Mouse (Mus musculus) urinary bladder, postnatal 14 days (tissue): ENCODE results near the gene Gpkow.
A peak's percentile ranks its signal among the peaks of the same experiment; 100 is the strongest.
"Not testable (repeated sequence)": the region's sequence is repeated elsewhere in the genome, so short reads cannot be mapped to it uniquely, and the experiment has no call there.

Experiments used
- DNase-seq: peaks from one replicate; pipeline ENCODE4 v3.0.0; 2021; ENCODE audit warnings: low spot score

Gpkow gene

DNA sequence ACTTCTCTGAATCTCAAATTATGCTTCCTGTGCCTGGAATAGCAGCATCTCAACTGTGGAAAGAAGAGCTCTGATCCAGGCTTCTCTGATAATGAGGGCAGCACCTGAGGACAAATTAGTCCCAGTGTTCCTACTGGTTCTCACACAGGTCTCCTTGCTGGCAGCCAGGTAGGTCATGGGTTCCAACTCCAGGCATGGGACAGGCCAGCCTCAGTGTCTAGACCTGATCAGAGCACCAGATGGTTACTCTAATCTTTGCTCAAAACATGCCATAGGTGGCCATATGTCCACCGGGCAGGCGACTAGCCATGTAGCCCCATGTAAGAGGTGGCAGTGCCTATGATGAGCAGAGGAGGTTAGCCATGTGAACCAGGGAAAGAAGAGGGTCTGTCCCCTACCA is 8.6 kb upstream of the Gpkow start:
- no peak for DNase-seq

GRCm38 (mm10) chrX:7690486-7690885 is 6.4 kb upstream of the Gpkow start:
- DNase-seq = no peak

DNA sequence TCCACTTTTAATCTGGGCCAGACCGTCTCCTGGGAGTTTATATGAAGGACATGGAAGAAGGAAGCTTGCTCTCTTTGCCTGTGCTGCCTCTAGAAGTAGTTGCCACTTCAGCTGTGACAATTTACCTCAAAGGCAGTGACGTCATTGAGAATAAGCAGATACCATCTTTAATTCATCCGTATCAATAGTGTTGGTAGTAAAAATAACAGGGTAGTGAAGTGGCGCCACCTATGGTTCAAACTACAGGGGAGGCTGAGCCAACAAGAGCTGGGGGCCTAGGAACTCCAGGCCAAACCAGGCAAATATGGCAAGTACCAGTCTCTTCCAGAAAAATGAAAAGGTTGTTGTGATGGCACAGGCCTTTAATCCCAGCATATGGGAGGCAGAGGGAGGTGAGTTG is 4.1 kb upstream of the Gpkow start:
- DNase-seq = no peak

- no peak for DNase-seq
Measured at GRCm38 (mm10) chrX:7696520-7696919, 411 bp upstream of the Gpkow start.

DNA sequence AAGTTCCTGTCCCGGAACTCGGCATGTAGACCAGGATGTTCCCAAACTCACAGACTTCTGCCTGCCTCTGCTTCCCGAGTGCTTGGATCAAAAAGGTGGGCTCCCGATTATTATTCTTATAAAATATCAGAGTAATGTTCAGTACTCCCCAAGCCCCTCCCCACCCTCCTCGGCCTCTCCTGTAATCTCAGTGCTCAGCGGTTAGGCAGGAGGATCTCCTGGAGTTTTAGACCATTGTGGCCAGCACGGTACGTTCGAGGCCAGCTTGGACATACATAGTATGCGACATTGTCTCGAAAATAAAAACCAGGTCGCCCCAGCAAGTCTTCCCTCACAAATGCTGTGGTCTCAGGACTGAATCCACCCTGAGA is 16.8 kb downstream of the Gpkow start:
- DNase-seq = not testable (repeated sequence)

DNA sequence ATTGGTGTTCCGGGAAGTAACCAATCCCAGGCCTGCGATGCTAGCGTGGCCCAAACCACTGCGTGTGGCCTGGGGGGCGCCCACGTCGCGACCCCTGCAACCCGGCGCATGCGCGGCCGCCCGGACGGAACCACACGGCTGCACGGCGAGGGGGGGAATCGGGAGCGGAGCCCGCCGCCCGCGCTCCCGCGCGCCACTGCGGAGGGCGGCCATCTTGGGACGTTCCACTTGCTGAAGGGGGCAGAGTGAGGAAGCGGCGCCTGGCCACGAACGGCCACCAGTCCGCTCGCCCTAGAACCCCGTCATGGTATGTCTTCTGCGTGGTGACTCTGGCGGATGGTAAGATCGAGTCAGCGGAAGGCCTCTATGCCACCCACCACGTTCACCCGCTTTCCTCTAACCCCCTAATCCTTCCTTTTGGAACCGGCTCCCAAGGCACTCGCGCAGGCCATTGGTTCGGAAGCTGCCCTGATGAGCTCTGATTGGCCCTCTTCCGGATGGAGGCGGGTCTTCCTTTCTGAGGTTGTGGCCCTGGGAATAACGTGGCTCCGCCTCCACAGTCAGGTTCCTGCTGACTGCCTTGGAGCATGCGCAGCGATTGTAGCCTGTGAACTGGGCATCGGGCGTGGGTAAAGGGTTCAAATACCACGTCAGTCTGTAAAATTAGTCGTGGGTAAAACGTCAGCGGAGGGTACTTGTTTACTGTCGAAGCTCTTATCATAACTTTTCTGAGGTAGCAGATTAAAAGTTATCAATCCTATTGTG is 17.4 kb downstream of the Gpkow start, which contains the start of gene Wdr45:
Gene Wdr45, plus strand, starts transcription at position 199 of the 765 bp plus-strand sequence.
- peak; percentile 92 for DNase-seq

DNA sequence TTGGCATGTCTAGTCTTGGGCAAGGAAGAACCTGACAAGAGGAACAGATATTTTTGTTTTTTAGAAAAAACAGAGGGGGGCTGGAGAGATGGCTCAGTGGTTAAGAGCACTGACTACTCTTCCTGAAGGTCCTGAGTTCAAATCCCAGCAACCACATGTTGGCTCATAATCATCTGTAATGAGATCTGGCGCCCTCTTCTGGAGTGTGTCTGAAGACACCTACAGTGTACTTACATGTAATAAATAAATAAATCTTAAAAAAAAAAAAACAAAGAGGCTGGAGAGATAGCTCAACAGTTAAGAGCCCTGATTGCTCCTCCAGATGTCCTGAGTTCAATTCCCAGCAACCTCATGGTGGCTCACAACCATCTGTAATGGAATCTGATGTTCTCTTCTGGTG is 19.1 kb downstream of the Gpkow start:
- DNase-seq = not testable (repeated sequence)

GRCm38 (mm10) chrX:7721514-7722281 is 24.8 kb downstream of the Gpkow start, which contains the start of gene Gm45208:
Gm45208 (plus strand) TSS chrX:7722245.
- peak; percentile 68 for DNase-seq

DNA sequence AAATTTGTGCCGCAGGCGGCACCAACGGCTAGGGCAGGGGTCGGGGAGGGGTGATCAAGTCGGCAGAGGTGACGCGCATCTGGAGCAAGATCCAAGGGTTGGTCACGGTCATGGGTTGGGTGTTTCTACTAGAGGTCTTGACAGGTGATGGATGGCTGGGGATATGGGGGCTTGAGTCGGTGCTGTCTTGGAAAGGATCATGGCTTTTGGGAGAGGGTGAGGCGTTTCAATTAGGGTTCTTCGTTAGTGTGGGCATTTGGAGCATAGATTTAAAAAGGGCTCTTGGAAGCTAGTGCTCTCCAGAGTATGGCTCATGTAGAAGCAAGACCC is 25.3 kb downstream of the Gpkow start:
- DNase-seq = no peak

DNA sequence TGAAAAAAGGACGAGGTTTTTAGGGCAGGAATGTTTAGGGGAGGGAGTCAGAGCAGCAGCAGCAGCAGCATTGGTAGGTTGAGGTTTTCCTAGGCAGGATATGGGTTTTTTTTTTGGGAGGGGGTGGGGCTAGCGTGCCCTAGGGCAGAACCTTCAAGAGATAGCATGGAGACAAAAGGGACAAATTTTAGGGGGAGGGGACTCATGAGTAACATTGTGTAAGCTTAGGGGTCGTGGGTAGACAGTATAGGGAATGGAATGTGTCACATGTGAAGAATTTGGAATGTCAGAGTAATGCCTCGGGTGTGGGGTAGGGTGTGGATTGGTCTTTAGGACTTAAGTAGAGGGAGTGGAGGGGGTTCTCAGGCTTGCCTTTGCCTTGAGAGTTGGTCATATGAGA is 25.8 kb downstream of the Gpkow start:
- no peak for DNase-seq

DNA sequence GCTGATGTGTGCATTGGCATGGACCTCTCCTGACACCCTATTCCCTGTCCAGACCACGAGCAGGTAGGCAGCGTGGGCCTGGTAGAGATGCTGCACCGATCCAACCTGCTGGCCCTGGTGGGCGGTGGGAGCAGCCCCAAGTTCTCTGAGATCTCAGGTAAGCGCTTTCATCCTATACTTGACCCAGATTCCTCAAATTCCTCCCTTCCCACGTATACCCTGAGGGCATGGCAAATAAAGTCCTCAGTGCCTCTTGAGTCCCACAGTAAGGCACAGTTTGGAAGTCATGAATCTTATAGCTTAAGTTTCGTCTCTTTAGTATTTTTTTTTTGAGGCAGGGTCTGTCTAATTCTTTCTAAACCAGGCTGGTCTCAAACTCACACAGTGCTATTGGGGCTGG is 27.2 kb downstream of the Gpkow start:
- no peak for DNase-seq

GRCm38 (mm10) chrX:7725841-7726240 is 28.9 kb downstream of the Gpkow start:
- no peak for DNase-seq

DNA sequence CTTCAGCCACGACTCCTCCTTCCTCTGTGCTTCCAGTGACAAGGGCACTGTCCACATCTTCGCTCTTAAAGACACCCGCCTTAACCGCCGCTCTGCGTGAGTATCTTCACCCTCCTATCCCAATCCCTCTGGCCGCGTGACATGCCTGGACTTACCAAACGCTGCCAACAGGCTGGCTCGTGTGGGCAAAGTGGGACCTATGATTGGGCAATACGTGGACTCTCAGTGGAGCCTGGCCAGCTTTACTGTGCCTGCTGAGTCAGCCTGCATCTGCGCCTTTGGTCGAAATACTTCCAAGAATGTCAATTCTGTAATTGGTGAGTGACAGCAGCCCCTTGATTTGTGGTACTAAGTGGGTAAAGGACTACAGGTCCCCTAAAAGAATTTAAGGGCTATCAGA is 30.2 kb downstream of the Gpkow start:
- no peak for DNase-seq

DNA sequence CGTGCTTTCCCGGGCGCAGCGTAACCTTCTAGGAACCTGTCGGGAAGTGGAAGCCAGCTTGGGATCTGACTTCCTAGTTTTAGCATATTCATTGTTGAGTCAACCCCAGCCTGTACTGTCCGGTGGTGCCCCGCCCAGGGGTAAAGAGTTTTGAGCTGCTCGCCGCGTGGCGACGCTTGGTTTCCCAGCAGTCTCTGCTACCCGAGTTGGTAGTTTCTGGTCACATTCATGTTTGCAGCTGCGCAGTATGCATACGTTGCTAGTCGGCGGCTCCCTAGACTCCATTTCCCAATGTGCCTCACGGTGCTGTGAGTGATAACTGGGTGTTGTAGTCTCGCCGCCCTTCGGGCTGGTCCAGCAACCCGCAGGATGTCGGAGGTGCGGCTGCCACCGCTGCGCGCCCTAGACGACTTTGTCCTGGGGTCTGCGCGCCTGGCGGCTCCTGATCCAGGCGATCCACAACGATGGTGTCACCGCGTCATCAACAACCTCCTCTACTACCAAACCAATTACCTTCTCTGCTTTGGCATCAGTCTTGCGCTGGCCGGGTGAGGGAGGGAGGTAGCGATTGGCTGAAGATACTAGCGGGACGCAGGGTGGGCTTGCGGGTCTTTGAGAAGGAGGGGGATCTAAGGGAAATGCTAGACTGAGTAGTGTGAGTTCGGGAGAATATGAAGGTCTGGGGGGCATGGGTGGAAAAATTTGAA is 31.4 kb downstream of the Gpkow start, which contains the start of gene Praf2:
Gene Praf2, plus strand, starts transcription at position 225 of the 707 bp plus-strand sequence.
- peak; percentile 81 for DNase-seq

- DNase-seq = no peak
Measured at GRCm38 (mm10) chrX:7728922-7729265, 32.0 kb downstream of the Gpkow start.

DNA sequence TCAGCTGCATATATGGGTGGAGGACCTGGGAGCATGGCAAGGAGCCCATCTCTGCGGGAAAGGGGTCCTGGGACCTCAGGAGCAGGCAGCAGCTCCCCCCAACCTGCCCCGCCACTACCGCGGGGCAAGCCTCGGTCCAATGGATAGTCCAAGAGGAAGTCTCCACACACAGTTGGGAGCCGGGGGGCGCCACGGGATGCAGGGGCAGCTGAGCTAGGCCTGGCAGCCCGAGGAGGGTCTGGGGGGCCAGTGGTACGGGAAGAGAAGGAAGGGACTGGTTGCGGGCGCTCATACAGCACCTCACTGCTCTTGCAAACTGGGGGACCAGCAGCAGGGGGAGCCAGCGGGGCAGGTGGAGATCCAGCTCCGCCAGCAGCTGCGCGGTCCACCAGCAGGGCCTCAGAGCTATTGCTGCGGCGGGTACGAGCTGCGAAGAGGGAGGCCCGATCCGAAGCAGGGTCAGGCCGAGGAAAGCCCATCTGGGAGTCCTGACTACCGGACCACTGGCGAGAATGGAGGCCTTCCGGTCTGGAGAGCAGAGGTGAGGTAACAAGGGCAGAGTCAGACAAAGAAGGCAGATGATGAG is 36.7 kb downstream of the Gpkow start:
- peak; percentile 76 for DNase-seq

GRCm38 (mm10) chrX:7739336-7740081 is 42.6 kb downstream of the Gpkow start:
- peak; percentile 59 for DNase-seq

DNA sequence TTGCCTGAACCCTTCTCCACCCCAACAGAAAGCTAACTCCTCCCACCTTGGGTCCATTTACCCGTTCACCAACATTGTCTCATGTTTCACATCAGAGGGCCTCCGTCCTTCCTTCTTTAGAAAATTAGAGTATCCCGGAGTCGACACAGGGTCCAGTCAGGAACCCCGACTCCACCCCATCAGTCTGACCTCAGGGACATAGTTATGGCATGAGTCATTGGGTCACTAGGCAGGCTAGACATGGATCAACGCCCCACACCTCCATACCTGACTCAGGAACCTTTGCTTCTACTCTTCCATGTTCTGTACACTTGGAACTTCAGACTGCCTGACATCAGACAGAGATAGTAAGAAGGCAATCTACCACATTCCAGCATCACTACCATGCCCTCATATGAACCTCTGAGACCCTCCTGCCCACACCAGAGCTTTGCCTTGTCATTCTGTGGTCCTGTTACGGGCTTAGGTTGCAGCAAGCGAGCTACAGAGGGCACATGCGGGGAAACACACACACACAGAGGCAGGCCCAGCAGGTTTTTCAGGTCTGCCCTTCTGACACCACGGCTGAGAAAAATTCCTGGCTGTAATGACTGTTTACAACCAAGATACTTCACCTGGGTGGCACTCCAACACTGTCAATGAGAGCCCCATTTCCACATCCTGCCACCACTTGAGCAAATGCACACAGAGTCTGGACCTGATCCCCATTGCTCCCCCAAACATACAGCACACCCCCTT is 43.3 kb downstream of the Gpkow start:
- peak; percentile 63 for DNase-seq

DNA sequence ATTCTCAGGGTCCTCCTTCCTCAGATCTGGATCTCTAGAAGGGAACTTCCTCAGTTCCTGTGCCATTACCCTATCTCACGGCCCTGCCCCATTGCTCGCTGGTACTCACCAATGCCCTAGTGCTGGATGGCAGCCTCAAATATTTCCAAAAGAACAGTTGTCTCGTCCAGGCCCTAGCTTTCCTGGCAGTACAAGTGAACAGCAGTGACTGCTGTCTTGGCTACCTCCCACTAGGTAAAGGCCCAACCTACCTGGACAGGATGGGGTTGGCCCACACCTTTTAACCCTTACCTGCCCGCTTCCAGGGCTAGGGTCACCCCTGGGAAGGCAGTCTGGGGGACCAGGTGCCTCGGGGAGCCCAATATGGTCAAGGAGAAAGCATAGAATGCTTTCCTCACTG is 44.2 kb downstream of the Gpkow start:
- DNase-seq = peak; percentile 16

DNA sequence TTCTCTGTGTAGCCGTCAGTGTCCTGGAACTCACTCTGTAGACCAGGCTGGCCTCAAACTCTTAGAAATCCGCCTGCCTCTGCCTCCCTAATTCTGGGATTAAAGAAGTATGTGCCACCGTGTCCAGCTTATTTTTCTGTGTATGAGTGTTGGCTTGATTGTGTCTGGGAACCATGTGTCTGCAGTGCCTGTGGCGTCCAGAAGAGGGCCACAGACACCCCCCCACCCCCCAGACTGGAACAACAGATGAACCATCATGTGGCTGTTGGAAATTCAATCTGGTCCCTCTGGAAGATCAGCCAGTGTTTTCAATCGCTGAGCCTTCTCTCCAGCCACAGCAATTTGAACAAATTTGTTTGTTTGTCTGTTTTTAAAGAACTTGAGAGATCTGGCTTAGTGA is 46.5 kb downstream of the Gpkow start:
- no peak for DNase-seq

- DNase-seq = no peak
Measured at GRCm38 (mm10) chrX:7744940-7745339, 48.0 kb downstream of the Gpkow start.
